Mouse (Mus musculus) thymus, adult 2 months (tissue): ENCODE results near the gene Gse1.

Experiments
- CTCF ChIP-seq: fragments of 200-500 bp; IDR thresholded peaks from 2 replicates; pipeline ENCODE4 v1.5.1; 2012; ENCODE audit warnings: mild to moderate bottlenecking, control low read depth, low read length, moderate library complexity, borderline replicate concordance; ENCODE audit not compliant: control insufficient read depth, poor library complexity, insufficient read depth; ENCODE audit errors: extremely low read depth
- POLR2A ChIP-seq: fragments of 200-500 bp; IDR thresholded peaks from 2 replicates; pipeline ENCODE4 v1.6.1; 2012; ENCODE audit warnings: mild to moderate bottlenecking, low read length, control low read depth, moderate library complexity; ENCODE audit not compliant: control insufficient read depth, poor library complexity, insufficient read depth; ENCODE audit errors: extremely low read depth

- TF ChIP-seq CTCF: no peak
- no peak for TF ChIP-seq POLR2A
Measured at GRCm38 (mm10) chr8:120401216-120401615, 173.0 kb downstream of the Gse1 start.
